Mouse (Mus musculus) lung, adult 2 months (tissue): ENCODE measurements at regions not wholly inside any gene's neighbourhood (a gene's known extent, or its start where the extent isn't known, plus 50 kb on each side); places are given as distances from the start of the nearest gene placed in this dataset.

Experiments
- DNase-seq: peaks from one replicate; pipeline ENCODE4 v3.0.0; 2022
- H3K4me1 ChIP-seq: fragments of 200-500 bp; 2 replicates; pipeline ENCODE4 v1.6.1; 2011; ENCODE audit warnings: low read length; ENCODE audit not compliant: control insufficient read depth, insufficient read depth
- H3K4me3 ChIP-seq: fragments of 200-500 bp; replicated peaks from 2 replicates; pipeline ENCODE3; 2011; ENCODE audit warnings: low read depth, mild to moderate bottlenecking, control low read depth, low read length; ENCODE audit errors: extremely low read depth
- CTCF ChIP-seq: fragments of 200-500 bp; IDR thresholded peaks from 2 replicates; pipeline ENCODE4 v1.5.1; 2011; ENCODE audit warnings: mild to moderate bottlenecking, low read length, control low read depth; ENCODE audit not compliant: insufficient read depth
- POLR2A ChIP-seq: fragments of 200-500 bp; IDR thresholded peaks from 2 replicates; pipeline ENCODE4 v1.6.1; 2011; ENCODE audit warnings: low read depth, mild to moderate bottlenecking, control low read depth, low read length, borderline replicate concordance; ENCODE audit errors: extremely low read depth
- WGBS: fragments of 180-500 bp; shearing (Covaris S2); methylation state at CpG from one replicate; pipeline ENCODE4 v1.1.7; 2018; 5-methylcytosine and 5-hydroxymethylcytosine counted together

DNA sequence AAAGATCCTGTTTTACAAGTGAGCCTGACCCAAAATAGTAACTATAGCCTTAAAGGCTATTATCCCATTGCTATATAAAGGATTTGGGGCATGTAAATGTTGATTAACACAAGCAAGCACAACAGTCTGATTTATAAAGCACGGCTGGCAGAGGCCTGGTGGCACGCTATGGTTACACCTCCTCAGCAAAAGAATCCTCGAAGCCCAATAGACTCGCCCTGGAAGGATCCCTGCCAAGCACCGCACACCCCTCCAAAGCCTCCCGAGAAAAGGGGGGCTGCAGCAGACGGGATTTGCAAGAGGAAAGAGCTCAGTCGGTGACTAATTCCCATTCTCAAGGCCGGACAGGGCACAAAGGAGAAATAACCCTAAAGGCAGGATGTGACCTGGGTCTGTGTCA, 150.2 kb upstream of the Spred2 start:
- Histone ChIP-seq H3K4me1 (no peaks in the 10 kb centered on the region), H3K4me3 (no peak overlapping the region)
- 46% methylated on average over 9 of the region's 9 CpGs for WGBS
- TF ChIP-seq CTCF (no peak), POLR2A (no peak)
- DNase-seq = no peak

DNA sequence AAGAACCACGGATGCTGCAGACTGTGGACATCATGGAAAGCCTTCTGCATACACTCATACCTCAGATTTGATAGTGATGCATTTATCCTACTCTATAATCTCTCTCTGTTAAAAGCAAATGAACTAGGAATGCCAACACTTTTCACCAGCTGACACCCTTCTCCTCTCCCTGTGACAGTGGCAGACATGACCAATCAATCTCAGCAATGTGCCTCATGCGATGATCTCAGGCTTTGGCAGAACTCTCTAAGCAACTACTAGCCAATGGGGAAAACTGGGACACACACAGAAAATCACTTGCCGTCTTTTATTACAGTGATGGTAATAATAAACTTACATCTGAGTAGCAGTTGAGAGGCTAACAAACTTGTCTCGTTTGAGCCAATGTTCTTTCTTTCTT, 148.4 kb upstream of the Spred2 start:
- TF ChIP-seq POLR2A (no peak), CTCF (no peak)
- H3K4me1 ChIP-seq = no peaks in the 10 kb centered on the region
- WGBS = 75% methylated on average over 4 of the region's 4 CpGs
- H3K4me3 ChIP-seq = no peak overlapping the region
- no peak for DNase-seq

DNA sequence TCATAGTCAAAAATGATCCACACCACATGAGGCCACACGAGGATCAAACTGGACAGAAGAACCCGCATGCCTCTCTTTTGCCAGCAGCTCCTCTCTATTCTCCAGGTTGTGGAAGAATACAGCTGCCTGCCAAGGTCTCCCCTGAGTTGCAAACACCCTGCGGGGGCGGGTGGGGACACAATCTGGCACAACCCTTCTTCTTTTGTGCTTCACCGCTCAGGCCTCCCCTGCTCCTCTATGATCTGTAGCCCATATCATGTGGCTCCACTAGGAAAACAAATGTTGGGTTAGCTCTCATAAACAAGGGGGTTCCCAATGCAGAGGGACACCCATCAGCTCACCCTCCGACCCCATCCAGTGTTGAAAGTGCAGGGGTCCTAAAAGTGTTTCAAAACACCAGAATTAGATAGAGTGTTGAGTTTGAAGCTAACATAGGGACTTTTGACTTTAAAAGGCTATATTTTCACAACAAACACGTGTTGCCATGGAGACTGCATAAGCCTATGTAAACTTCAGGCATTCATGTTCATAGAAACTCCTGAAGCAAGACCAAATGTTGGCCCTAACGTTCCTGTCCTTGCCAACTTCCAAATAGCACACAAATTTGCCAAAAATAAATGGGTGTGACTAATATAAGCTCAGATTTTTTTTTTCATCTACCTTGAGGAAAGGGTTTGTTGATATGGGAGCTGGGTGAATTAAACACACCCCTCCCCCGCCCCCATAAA, 147.5 kb upstream of the Spred2 start:
- TF ChIP-seq CTCF (no peak), POLR2A (no peak)
- WGBS = 56% methylated on average over 9 of the region's 9 CpGs
- DNase-seq = no peak
- Histone ChIP-seq H3K4me3 (no peak overlapping the region), H3K4me1 (no peaks in the 10 kb centered on the region)

DNA sequence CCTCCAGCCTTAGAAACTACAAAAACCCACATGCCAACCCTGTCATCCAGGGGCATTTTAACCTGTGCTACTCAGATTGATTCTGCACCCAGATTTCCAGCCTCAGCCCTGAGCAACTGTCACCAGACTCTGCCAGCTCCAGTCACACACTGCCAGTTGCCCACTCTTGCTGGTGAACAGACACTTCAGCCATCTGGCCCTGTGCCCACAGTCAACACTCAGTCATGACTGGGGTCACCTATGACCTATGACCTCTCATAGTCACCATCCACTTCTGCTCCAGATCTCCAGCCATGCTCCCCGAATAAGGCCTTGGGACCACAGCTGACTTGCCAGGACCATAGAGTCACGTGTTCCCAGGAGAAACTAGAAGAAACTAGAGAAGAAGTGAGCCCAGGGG, 146.0 kb upstream of the Spred2 start:
- no peak for TF ChIP-seq CTCF
- TF ChIP-seq POLR2A = no peak
- 91% methylated on average over 2 of the region's 2 CpGs for WGBS

DNA sequence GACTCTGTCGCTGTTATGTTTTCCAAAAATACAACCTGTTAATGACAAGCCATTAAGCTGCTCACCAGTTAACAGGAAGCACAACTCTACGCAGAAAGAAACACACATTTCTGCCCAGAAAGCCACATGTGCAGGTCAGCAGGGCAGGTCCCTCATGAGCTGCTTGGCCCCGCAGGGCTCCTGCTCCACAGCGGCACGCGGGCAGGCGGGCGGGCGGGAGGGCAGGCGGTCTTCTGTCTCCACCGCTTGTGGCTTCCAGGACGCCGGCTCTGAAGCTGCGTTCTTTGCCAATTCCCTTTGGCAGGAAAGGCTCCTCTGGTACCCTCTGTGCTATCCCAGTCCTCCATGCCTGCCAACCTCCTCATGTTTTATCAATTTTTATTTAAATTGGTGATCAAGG, 139.1 kb upstream of the Spred2 start:
- WGBS = 60% methylated on average over 14 of the region's 14 CpGs

More for the DNA sequence above, 146.0 kb upstream of the Spred2 start:
- Histone ChIP-seq H3K4me1 (no peaks in the 10 kb centered on the region), H3K4me3 (no peak overlapping the region)
- no peak for DNase-seq

DNA sequence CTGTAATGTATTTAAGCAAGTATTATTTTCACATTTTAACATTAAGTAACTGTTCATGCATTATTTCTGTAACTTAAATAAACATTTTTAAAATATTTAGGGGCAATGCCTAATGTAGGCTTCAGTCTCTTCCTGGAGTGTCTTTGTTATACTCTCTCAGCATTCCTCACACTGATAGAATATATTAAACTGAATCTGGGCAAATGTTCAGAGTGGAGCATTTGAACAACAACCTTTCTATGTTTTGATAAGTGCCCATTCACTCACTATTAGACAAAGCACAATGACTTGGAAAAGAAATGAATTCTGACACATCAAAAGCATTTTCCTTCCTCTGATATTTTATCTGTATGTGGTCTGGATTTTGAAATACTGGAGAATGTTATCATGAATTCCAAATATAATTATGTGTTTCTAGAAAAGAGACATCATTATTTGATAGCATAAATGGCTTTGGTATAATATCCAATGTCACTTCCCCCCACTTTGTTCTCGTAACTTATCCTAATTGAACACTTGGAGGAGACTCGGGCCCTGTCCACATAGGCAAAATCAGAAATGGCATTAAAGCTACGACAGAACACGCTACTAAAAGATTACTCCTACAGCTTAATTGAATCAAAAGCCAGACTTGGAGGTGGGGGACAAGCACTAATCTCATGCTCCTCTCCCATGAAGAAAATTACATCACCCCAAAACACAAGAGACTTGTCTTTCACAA, 127.1 kb upstream of the Spred2 start:
- DNase-seq = no peak
- TF ChIP-seq CTCF (no peak), POLR2A (no peak)
- Histone ChIP-seq H3K4me3 (no peak overlapping the region), H3K4me1 (no peaks in the 10 kb centered on the region)
- 66% methylated on average over 4 of the region's 4 CpGs for WGBS

More for the DNA sequence above, 139.1 kb upstream of the Spred2 start:
- Histone ChIP-seq H3K4me1 (no peaks in the 10 kb centered on the region), H3K4me3 (no peak overlapping the region)
- TF ChIP-seq CTCF (no peak), POLR2A (no peak)
- no peak for DNase-seq

DNA sequence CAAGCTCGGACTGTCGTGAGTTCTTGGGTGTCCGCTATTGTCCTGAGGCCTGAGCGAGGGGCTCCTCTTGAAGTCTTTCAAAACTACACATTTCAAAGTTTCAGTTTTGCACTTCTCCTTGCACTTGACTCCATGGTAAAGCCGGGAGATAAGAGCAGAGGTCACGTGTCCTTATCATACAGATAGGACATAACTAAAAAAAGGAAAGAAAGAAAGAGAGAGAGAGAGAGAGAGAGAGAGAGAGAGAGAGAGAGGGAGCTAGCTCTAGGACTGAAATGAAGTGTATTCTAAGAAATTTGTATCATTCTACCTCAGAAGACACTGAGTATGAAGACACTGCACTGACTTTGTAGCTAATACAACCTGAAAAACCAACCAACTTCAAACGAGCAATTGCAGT, 114.8 kb upstream of the Spred2 start:
- no peak for DNase-seq
- TF ChIP-seq POLR2A (no peak), CTCF (no peak)
- H3K4me3 ChIP-seq = no peak overlapping the region
- 72% methylated on average over 7 of the region's 7 CpGs for WGBS
- no peaks in the 10 kb centered on the region for H3K4me1 ChIP-seq

DNA sequence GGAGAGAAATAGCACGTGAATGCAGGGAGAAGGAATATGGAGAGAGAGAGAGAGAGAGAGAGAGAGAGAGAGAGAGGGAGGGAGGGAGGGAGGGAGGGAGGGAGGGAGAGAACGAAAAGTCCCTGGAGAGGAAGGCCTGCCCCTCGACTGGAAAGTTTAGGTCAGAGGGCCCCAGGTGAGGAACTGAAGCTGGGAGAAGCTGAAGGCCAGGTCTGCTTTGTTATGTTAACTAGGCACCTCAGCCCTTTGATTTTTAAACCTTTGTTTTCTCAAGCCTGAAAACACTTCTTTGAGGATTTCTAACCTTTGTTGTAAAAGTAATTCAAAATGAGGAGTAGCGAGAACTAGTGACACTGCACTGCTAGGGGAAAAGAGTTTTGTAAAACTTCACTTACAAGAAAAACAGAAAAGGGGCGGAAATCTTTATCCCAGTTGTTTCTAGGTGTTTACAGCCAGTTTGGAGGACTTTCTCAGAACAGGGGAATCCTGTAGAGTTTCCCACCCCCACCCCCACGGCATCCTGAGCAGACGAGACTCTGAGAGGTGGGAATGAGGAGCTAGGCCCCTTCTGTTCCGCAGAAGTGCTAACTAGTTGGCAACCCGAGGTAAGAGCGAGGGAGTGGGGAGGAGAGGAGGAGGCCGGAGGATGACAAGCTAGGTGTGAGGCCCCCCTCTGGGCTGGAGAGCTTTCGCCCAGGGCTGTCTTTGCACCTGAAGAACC, 112.7 kb upstream of the Spred2 start:
- Histone ChIP-seq H3K4me3 (no peak overlapping the region), H3K4me1 (no peaks in the 10 kb centered on the region)
- WGBS = 56% methylated on average over 12 of the region's 12 CpGs
- TF ChIP-seq CTCF = no peak
- TF ChIP-seq POLR2A = no peak
- DNase-seq = no peak

DNA sequence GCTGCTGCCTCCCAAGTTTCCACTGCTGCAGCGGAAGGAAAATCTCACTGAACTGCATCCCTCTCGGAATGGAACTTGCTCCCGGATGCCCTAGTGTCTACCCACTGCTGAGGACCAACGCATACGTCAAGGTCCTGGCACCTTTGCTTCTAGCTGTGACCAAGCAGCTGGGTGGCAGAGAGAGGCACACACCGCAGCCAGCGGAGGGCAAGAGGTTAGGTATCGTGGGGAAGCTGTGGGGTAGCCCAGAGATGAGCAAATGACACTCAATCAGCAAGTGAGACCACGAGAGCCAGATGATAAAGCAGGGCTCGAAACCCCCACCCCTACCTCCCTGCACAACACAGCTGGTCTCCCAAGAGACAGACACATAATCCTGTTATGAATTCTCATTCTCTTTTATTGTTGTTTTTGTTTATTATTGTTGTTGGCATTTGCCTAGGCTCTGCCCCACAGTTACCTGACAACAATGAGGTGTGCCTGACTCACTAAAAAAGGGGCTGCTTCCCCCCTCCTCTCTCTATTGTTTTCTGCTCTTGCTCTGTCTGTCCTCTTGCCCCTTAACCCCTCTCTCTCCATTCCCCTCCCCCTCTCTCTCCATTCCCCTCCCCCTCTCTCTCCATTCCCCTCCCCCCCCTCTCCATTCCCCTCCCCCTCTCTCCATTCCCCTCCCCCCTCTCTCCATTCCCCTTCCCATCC, 112.0 kb upstream of the Spred2 start:
- 35% methylated on average over 10 of the region's 10 CpGs for WGBS
- TF ChIP-seq CTCF = no peak
- TF ChIP-seq POLR2A = no peak
- no peak for DNase-seq

More for the DNA sequence above, 112.0 kb upstream of the Spred2 start:
- H3K4me3 ChIP-seq = no peak overlapping the region
- no peaks in the 10 kb centered on the region for H3K4me1 ChIP-seq
